Mouse (Mus musculus) megakaryocyte, adult 5-6 weeks (primary cell): ENCODE measurements around the gene Sult1a1. TPM values are rescaled to one million over a fixed set of nuclear protein-coding genes. Genes with fewer than 3 reads are reported as not detected.

Source experiments
- ATAC-seq: 2 replicates; pipeline ENCODE4 v1.8.0; 2016; ENCODE audit warnings: mild to moderate bottlenecking, inconsistent platforms; ENCODE audit not compliant: poor library complexity, severe bottlenecking
- total RNA-seq, 2 experiments: library from RNA; stranded (forward) in 1 of 2; stranded (reverse) in 1 of 2; fragments of 153-499, 151-499 nt in 1 of 2; fragments of 221-1000, 200-1000 nt in 1 of 2; gene quantifications; 2 replicates each; pipeline versions ENCODE4 v1.2.3 to v1.2.4; 2015 to 2017

Gene Sult1a1
- total RNA-seq (2015), result 4.8 and 6.6 TPM in 2 replicates
- total RNA-seq (2017), result 6.6 and 6.9 TPM in 2 replicates

DNA sequence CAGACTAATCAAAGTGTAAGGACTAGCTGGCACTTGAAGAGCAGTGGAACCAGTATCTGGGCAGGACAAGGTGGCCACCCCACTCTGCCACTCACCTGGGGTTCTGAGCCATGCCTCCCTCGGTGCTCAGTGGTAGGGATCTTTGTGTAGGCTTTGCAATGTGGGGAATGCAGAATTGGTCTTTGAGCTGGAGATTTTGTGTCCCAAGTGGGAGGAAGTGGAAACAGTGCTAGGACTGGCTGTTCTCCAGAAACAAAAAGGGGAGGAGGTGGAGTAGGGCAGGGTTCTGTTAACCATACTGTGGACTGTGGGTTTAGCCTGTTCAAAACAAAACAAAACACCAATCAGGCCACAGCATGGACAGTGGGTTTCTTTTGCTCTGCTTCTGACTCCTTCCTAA, at the start of gene Sult1a1:
Gene Sult1a1, minus strand, starts transcription at position 226 of the 400 bp plus-strand sequence.
- ATAC-seq, result no peak

- ATAC-seq, result peak; percentile 74
These were observed 49.4 kb upstream of the Sult1a1 start for GRCm38 (mm10) chr7:126725667-126726066.

- ATAC-seq, result peak; percentile 83
These were observed 48.8 kb upstream of the Sult1a1 start for GRCm38 (mm10) chr7:126725077-126725476.

GRCm38 (mm10) chr7:126721635-126722034, 45.4 kb upstream of the Sult1a1 start:
- ATAC-seq, result peak; percentile 74

GRCm38 (mm10) chr7:126718787-126719337, 42.6 kb upstream of the Sult1a1 start:
- no peak for ATAC-seq

DNA sequence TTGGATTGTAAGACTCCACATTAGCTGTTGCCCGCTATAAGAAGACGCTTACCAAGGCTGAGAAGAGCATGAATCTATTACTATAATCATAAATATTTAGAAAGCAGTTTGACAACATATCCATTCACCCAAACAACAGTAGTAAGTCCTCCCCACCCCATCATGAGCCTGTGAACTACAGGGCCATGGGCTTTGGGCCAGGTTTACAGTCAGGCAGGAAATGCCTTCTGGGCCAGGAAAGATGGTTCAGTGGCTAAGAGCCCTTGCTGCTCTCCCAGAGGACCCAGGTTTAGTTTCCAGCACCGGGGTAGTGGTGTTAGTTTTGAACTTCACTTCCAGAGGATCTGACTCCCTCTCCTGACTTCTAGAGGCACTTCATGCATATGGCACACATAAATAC, 41.3 kb upstream of the Sult1a1 start:
- ATAC-seq, result no peak

DNA sequence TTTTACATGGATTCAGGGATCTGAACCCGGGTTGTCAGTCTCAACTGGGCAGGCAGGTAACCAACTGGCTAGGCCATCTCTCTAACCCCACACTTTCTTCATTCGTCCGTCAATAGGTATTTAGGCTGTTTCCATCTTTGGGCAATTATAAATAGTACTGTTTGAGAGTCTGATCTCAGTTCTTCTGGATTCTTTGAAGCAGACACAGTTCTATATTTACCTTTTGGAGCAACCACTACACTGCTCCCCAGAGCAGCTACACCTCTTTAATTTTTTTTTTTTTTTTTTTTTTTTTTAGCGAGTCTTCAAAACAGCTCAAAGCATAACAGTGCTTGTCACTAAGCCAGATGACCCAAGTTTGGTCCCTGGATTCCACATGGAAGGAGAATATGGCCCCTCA, 39.4 kb upstream of the Sult1a1 start:
- no peak for ATAC-seq

- ATAC-seq, result no peak
These were observed 35.7 kb upstream of the Sult1a1 start for GRCm38 (mm10) chr7:126711910-126712309.

- 0 out of 2 replicates have a peak, but pooled peaks have one; percentile 35 for ATAC-seq
These were observed 34.0 kb upstream of the Sult1a1 start for GRCm38 (mm10) chr7:126710266-126710665.

- no peak for ATAC-seq
These were observed 32.1 kb upstream of the Sult1a1 start for GRCm38 (mm10) chr7:126708175-126708952.

DNA sequence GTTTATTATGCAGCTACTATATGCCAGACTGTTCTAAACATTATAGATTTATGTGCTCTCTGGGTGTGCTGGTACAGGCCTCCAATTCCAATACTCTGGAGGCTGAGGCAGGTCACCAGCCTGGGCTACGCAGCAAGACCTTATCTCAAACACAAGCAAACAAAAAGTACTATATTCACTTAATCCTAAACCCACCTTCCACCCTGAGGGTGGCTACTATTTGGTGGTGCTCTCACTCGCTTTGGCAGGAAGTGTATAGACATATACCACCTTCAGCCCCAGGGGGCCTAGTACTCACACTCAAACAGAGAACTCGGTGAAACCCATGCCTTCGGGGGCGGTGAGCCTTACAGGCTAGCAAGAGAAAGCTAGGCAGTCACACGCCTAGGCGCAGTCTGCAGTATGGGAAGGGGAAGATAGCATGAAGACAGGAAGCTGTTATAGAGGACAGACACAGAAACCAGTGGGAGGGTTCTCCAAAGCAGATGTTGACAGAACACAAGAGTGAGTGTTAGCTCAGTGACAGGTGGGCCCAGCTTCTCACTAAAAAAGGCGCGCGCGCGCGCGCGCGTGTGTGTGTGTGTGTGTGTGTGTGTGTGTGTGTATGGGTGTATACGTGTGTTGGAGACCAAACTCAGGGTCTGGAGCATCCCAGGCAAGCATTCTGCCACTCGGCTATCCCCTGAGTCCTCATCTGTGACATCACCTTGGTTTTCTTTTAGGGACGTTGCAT, 31.4 kb upstream of the Sult1a1 start, which contains the start of gene Coro1a:
Gene Coro1a, minus strand, starts transcription at position 346 of the 733 bp plus-strand sequence.
- ATAC-seq, result peak; percentile 7; the same call in 1 of the 2 replicates

GRCm38 (mm10) chr7:126704121-126704980, 28.1 kb upstream of the Sult1a1 start:
- ATAC-seq, result peak; percentile 64

- ATAC-seq, result no peak
These were observed 27.5 kb upstream of the Sult1a1 start for GRCm38 (mm10) chr7:126703757-126704077.

- no peak for ATAC-seq
These were observed 26.9 kb upstream of the Sult1a1 start for GRCm38 (mm10) chr7:126702861-126703756.

- ATAC-seq, result peak; percentile 47
These were observed 26.1 kb upstream of the Sult1a1 start for GRCm38 (mm10) chr7:126702358-126702757.

DNA sequence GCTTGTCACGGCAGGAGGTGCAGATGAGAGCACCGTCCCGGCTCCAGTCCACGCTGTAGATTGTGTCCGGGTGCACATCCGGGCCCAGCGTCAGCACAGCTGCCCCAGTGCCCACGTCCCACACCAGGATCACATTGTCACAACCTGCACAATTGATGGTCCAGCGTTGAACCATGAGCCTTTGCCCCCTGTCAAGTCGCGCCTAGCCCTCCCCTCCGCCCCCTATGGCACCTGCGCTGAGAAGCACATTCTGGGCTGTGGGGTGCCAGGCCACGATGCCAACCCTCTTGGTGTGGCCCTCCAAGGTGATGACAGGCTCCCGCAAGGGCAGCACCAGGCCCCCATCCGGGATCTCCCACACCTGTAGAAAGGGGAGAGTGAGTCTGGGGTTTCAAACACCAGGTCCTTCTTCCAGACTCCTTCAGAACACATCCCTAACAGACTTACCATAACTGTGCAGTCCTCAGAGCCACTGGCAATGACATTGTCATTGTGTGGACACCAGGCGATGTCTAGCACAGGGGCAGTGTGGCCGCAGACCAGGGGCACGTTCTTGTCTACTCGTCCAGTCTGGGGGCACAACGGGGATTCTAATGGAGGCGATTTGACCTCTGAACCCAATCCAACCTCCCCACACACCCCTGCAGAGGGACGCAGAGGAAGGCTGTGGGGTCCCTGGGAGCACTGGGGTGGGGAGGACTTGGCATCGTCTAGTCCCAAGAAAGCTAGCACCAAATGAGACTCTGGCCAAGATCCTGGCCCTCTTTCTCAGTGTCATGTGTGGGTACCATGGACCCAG, 25.5 kb upstream of the Sult1a1 start:
- ATAC-seq, result no peak

GRCm38 (mm10) chr7:126701070-126701469, 24.8 kb upstream of the Sult1a1 start:
- ATAC-seq, result peak; percentile 40

DNA sequence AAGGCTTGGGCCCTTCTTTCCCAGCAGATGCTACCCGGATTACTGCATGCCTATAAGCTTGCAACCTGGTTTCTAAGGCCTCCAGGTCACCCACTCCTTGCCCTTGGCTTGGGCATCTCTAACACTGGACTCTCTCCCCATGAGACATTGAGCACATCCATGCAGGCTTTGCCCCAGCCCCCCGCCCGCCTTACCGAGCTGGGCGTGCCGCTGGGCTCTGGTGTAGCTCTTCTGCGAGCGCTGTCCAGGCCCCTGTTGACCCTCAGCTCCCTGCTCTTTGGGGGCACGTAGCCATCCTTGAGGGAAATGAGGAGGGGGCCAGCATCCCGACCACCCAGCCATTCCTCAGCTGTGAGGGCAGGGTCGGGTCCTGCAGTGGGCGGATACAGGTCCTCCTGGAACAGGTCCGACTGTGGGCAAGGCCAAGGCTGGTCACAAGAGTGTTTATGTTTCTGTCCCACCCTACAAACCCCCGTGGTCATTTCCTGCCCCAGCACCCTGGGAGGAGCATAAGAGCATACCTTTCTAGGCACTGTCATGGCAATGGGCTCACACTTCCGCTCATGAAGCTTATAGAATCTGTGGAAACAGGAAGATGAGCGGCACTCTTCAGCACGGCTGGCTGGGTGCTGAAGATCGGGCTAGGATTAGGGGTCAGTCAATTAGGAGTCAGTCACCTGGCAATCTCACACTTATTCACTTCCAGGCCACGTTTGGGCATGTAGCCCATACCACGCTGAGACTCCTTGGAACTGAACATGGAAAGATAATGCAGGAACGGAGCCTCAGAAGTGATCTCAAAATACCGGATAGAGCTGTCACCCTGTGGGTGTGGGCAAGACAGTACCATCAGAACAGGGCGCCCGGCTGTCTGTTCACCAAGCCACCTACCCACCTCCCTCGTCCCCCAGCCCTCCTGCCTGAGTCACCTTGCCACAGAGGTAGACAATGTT, 24.1 kb upstream of the Sult1a1 start:
- no peak for ATAC-seq
